Mouse (Mus musculus): Measurements from ENCODE around the gene Trappc1.

GRCm38 (mm10) chr11:69297799-69298198 lies 26.0 kb upstream of the Trappc1 start:
- no peak for TF ChIP-seq CTCF (conservative IDR thresholded peaks at IDR 0.05; ENCODE audit: low read length)
- no peak for TF ChIP-seq POU5F1 (IDR thresholded peaks at IDR 0.05; ENCODE audit: borderline replicate concordance, low read length)
